Mouse (Mus musculus) forebrain, embryonic 14.5 days (tissue): ENCODE measurements around the gene Gnb1. TPM values are rescaled to one million over a fixed set of nuclear protein-coding genes. Genes with fewer than 3 reads are reported as not detected.

Experiments used
- ATAC-seq: fragments of 200-750 bp; cut with Nextera tagmentation; 2 replicates; pipeline ENCODE4 v1.8.0; 2017; ENCODE audit warnings: mild to moderate bottlenecking, moderate library complexity
- DNase-seq: peaks from one replicate; pipeline ENCODE4 v3.0.0-alpha.2; 2015; ENCODE audit warnings: low spot score
- H3K27ac ChIP-seq: fragments of 300-500 bp; sonication (generic); 2 replicates; pipeline ENCODE4 v1.5.1; 2014; ENCODE audit warnings: low read depth, mild to moderate bottlenecking, control low read depth, low read length, moderate library complexity
- H3K27me3 ChIP-seq: fragments of 300-500 bp; sonication (generic); replicated peaks from 2 replicates; pipeline ENCODE4 v1.6.1; 2014; ENCODE audit warnings: low read length, control low read depth, mixed read lengths; ENCODE audit not compliant: control insufficient read depth, insufficient read depth
- H3K36me3 ChIP-seq: fragments of 300-500 bp; sonication (generic); 2 replicates; pipeline ENCODE4 v1.6.1; 2014; ENCODE audit warnings: low read length, control low read depth; ENCODE audit not compliant: control insufficient read depth, insufficient read depth
- H3K4me1 ChIP-seq: fragments of 300-500 bp; sonication (generic); 2 replicates; pipeline ENCODE4 v1.6.1; 2014; ENCODE audit warnings: antibody characterized with exemption, low read length, control low read depth; ENCODE audit not compliant: control insufficient read depth, insufficient read depth
- H3K4me2 ChIP-seq: fragments of 300-500 bp; sonication (generic); 2 replicates; pipeline ENCODE4 v1.6.1; 2014; ENCODE audit warnings: mild to moderate bottlenecking, control low read depth, low read length
- H3K4me3 ChIP-seq: fragments of 300-500 bp; sonication (generic); 2 replicates; pipeline ENCODE4 v1.5.1; 2014; ENCODE audit warnings: low read depth, low read length, control low read depth
- H3K9ac ChIP-seq: fragments of 300-500 bp; sonication (generic); 2 replicates; pipeline ENCODE4 v1.6.1; 2014; ENCODE audit warnings: mild to moderate bottlenecking, low read length, control low read depth, moderate library complexity
- H3K9me3 ChIP-seq: fragments of 300-500 bp; sonication (generic); replicated peaks from 2 replicates; pipeline ENCODE4 v1.6.1; 2016; ENCODE audit warnings: low read length, control low read depth, mixed read lengths; ENCODE audit not compliant: control insufficient read depth
- WGBS: fragments of 180-500 bp; shearing (Covaris S2); extraction: QIAGEN DNeasy Blood & Tissue Kit; methylation state at CpG from one replicate; pipeline ENCODE4 v1.1.7; 2014; 5-methylcytosine and 5-hydroxymethylcytosine counted together
- polyA plus RNA-seq: library from polyadenylated mRNA; unstranded; fragments of >200 nt; fragmentation: Nextera tagmentation; extraction: Ambion mirVana; gene quantifications from 2 replicates; pipeline ENCODE4 v1.2.1, GENCODE M21; 2014

Gene Gnb1
- polyA plus RNA-seq, 1 experiment from 2014 or later, result 1,105 TPM

- 37% methylated on average over 1 of the region's 1 CpGs for WGBS
- ATAC-seq, result no peak
Observed at GRCm38 (mm10) chr4:155593780-155594179, 102.6 kb downstream of the Gnb1 start.

GRCm38 (mm10) chr4:155595777-155596176 lies 104.6 kb downstream of the Gnb1 start:
- H3K4me1 ChIP-seq, result no peaks in the 10 kb centered on the region
- H3K4me2 ChIP-seq, result no peak overlapping the region
- DNase-seq (no peak), ATAC-seq (no peak)
- no peaks in the 10 kb centered on the region for H3K27me3 ChIP-seq
- no peak overlapping the region for H3K27ac ChIP-seq
- no peaks in the 10 kb centered on the region for H3K9me3 ChIP-seq
- 0 out of 2 replicates have a peak, but pooled peaks cover 5% of the 10 kb centered on the region for H3K36me3 ChIP-seq
- WGBS, result 86% methylated on average over 3 of the region's 3 CpGs
- H3K4me3 ChIP-seq, result no peak overlapping the region
- H3K9ac ChIP-seq, result no peak overlapping the region

More at GRCm38 (mm10) chr4:155593780-155594179, 102.6 kb downstream of the Gnb1 start:
- Histone ChIP-seq H3K4me2 (no peak overlapping the region), H3K36me3 (peaks cover 23% of the 10 kb centered on the region), H3K9ac (no peak overlapping the region), H3K4me1 (no peaks in the 10 kb centered on the region), H3K4me3 (no peak overlapping the region), H3K27ac (no peak overlapping the region), H3K9me3 (no peaks in the 10 kb centered on the region), H3K27me3 (no peaks in the 10 kb centered on the region)
- no peak for DNase-seq

- Histone ChIP-seq H3K36me3 (no peaks in the 10 kb centered on the region), H3K4me3 (no peak overlapping the region), H3K27me3 (no peaks in the 10 kb centered on the region), H3K9ac (no peak overlapping the region), H3K4me1 (no peaks in the 10 kb centered on the region), H3K27ac (no peak overlapping the region), H3K4me2 (no peak overlapping the region), H3K9me3 (no peaks in the 10 kb centered on the region)
- DNase-seq (no peak), ATAC-seq (no peak)
- 89% methylated on average over 5 of the region's 5 CpGs for WGBS
Observed at GRCm38 (mm10) chr4:155596606-155597005, 105.4 kb downstream of the Gnb1 start.

- Histone ChIP-seq H3K27me3 (no peaks in the 10 kb centered on the region), H3K9ac (no peak overlapping the region), H3K4me2 (no peak overlapping the region), H3K4me3 (no peak overlapping the region), H3K9me3 (no peaks in the 10 kb centered on the region), H3K27ac (no peak overlapping the region), H3K36me3 (peaks cover 5% of the 10 kb centered on the region; the same call in 1 of the 2 replicates), H3K4me1 (peaks cover 3% of the 10 kb centered on the region)
- DNase-seq (no peak), ATAC-seq (no peak)
- WGBS, result 20% methylated on average over 13 of the region's 20 CpGs
Observed at GRCm38 (mm10) chr4:155598536-155598935, 107.4 kb downstream of the Gnb1 start.

GRCm38 (mm10) chr4:155599901-155600825 lies 109.0 kb downstream of the Gnb1 start:
- Histone ChIP-seq H3K4me2 (peak overlapping the region; percentile 89), H3K4me1 (peaks cover 3% of the 10 kb centered on the region), H3K9ac (peak overlapping the region; percentile 96), H3K27me3 (no peaks in the 10 kb centered on the region), H3K4me3 (peak overlapping the region; percentile 97), H3K9me3 (no peaks in the 10 kb centered on the region), H3K27ac (peak overlapping the region; percentile 99), H3K36me3 (peaks cover 15% of the 10 kb centered on the region)
- ATAC-seq, result no peak
- WGBS, result 90% methylated on average over 11 of the region's 11 CpGs
- no peak for DNase-seq

- peaks cover 26% of the 10 kb centered on the region for H3K36me3 ChIP-seq
- no peaks in the 10 kb centered on the region for H3K9me3 ChIP-seq
- H3K27ac ChIP-seq, result peak within 1 kb of the TSS; percentile 99
- peak within 1 kb of the TSS; percentile 97 for H3K4me3 ChIP-seq
- H3K4me2 ChIP-seq, result peak within 1 kb of the TSS; percentile 89
- peak; percentile 95 for DNase-seq
- H3K9ac ChIP-seq, result peak within 1 kb of the TSS; percentile 96
- no peaks in the 10 kb centered on the region for H3K27me3 ChIP-seq
- WGBS, result under 1% methylated on average over 60 of the region's 65 CpGs
- H3K4me1 ChIP-seq, result peaks cover 3% of the 10 kb centered on the region
- ATAC-seq, result peak; percentile 96
Observed at GRCm38 (mm10) chr4:155601091-155601996, 110.2 kb downstream of the Gnb1 start, which contains the start of gene Slc35e2. Gene Slc35e2 (plus strand): TSS chr4:155601416.

- peak; percentile 16 for DNase-seq
Observed at GRCm38 (mm10) chr4:155601997-155602456, 110.9 kb downstream of the Gnb1 start.

GRCm38 (mm10) chr4:155602753-155603152 lies 111.6 kb downstream of the Gnb1 start:
- peaks cover 3% of the 10 kb centered on the region for H3K4me1 ChIP-seq
- DNase-seq (no peak), ATAC-seq (no peak)
- no peak overlapping the region for H3K27ac ChIP-seq
- no peaks in the 10 kb centered on the region for H3K27me3 ChIP-seq
- H3K9me3 ChIP-seq, result no peaks in the 10 kb centered on the region
- peaks cover 27% of the 10 kb centered on the region for H3K36me3 ChIP-seq
- H3K4me2 ChIP-seq, result peak overlapping the region; percentile 89
- H3K9ac ChIP-seq, result peak overlapping the region; percentile 96
- WGBS, result 100% methylated on average over 1 of the region's 1 CpGs
- peak overlapping the region; percentile 97 for H3K4me3 ChIP-seq

More at GRCm38 (mm10) chr4:155601997-155602456, 110.9 kb downstream of the Gnb1 start:
- Histone ChIP-seq H3K36me3 (peaks cover 27% of the 10 kb centered on the region), H3K27me3 (no peaks in the 10 kb centered on the region), H3K9me3 (no peaks in the 10 kb centered on the region), H3K27ac (peak overlapping the region; percentile 99), H3K9ac (peak overlapping the region; percentile 96), H3K4me3 (peak overlapping the region; percentile 97), H3K4me2 (peak overlapping the region; percentile 89), H3K4me1 (peaks cover 3% of the 10 kb centered on the region)
- peak; percentile 49; the same call in 1 of the 2 replicates for ATAC-seq
- 2% methylated on average over 31 of the region's 31 CpGs for WGBS
